Mouse (Mus musculus) E14TG2a.4 (cell line): ENCODE measurements around the gene Nebl.

ENCODE experiments used
- CTCF ChIP-seq: conservative IDR thresholded peaks from 2 replicates; pipeline ENCODE4 v1.5.1; 2014; ENCODE audit warnings: low read length
- NANOG ChIP-seq: IDR thresholded peaks from 2 replicates; pipeline ENCODE4 v1.6.1; 2014; ENCODE audit warnings: borderline replicate concordance, low read length, mixed read lengths
- POU5F1 ChIP-seq: IDR thresholded peaks from 2 replicates; pipeline ENCODE4 v1.6.1; 2014; ENCODE audit warnings: low read length, borderline replicate concordance

DNA sequence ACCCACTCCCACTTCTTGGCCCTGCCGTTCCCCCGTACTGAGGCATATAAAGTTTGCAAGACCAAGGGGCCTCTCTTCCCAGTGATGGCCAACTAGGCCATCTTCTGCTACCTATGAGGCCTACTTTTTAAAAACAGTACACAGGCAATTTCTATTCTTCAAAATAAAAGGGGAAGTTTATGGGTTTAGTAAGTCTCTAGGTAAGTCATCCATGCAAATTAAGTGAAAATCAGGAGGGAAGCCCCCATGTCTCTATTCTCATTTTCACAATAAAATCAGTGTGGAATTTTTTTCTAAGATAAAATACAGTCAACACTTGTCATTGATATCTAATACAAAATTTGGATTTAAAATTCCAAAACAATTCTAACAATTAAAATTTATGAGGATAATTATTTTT lies 341.4 kb downstream of the Nebl start:
- TF ChIP-seq CTCF (no peak), POU5F1 (no peak), NANOG (no peak)
